Mouse (Mus musculus) limb, embryonic 13.5 days (tissue): Measurements from ENCODE around the gene Olfr286. TPM values are rescaled to one million over a fixed set of nuclear protein-coding genes. Genes with fewer than 3 reads are reported as not detected.

Source experiments
- ATAC-seq: fragments of 200-750 bp; cut with Nextera tagmentation; 2 replicates; pipeline ENCODE4 v1.8.0; 2017; ENCODE audit warnings: low read depth, moderate number of reproducible peaks, moderate TSS enrichment; ENCODE audit not compliant: low FRiP score
- H3K27ac ChIP-seq: fragments of 300-500 bp; sonication (generic); 2 replicates; pipeline ENCODE4 v1.5.1; 2015; ENCODE audit warnings: inconsistent platforms, mild to moderate bottlenecking, moderate library complexity
- H3K27me3 ChIP-seq: fragments of 300-500 bp; sonication (generic); 2 replicates; pipeline ENCODE4 v1.6.1; 2015; ENCODE audit warnings: mild to moderate bottlenecking, inconsistent platforms
- H3K36me3 ChIP-seq: fragments of 300-500 bp; sonication (generic); 2 replicates; pipeline ENCODE4 v1.6.1; 2015; ENCODE audit warnings: inconsistent platforms, mild to moderate bottlenecking, moderate library complexity
- H3K4me1 ChIP-seq: fragments of 300-500 bp; sonication (generic); 2 replicates; pipeline ENCODE4 v1.6.1; 2015; ENCODE audit warnings: inconsistent platforms
- H3K4me2 ChIP-seq: fragments of 300-500 bp; sonication (generic); replicated peaks from 2 replicates; pipeline ENCODE4 v1.6.1; 2015; ENCODE audit warnings: inconsistent platforms, mild to moderate bottlenecking, moderate library complexity
- H3K4me3 ChIP-seq: fragments of 300-500 bp; sonication (generic); 2 replicates; pipeline ENCODE4 v1.5.1; 2015; ENCODE audit warnings: moderate library complexity, mild to moderate bottlenecking, inconsistent platforms
- H3K9ac ChIP-seq: fragments of 300-500 bp; sonication (generic); 2 replicates; pipeline ENCODE4 v1.6.1; 2015; ENCODE audit warnings: mild to moderate bottlenecking, inconsistent platforms
- H3K9me3 ChIP-seq: fragments of 300-500 bp; sonication (generic); 2 replicates; pipeline ENCODE4 v1.6.1; 2016; ENCODE audit warnings: inconsistent platforms
- WGBS: fragments of 180-500 bp; shearing (Covaris S2); methylation state at CpG from one replicate; pipeline ENCODE4 v1.1.7; 2015; 5-methylcytosine and 5-hydroxymethylcytosine counted together
- polyA plus RNA-seq: library from polyadenylated mRNA; unstranded; fragments of >200 nt; fragmentation: Nextera tagmentation; extraction: Ambion mirVana; gene quantifications from 2 replicates; pipeline ENCODE4 v1.2.1, GENCODE M21; 2015

Olfr286 gene
- polyA plus RNA-seq, 1 experiment from 2014 or later, result not detected

DNA sequence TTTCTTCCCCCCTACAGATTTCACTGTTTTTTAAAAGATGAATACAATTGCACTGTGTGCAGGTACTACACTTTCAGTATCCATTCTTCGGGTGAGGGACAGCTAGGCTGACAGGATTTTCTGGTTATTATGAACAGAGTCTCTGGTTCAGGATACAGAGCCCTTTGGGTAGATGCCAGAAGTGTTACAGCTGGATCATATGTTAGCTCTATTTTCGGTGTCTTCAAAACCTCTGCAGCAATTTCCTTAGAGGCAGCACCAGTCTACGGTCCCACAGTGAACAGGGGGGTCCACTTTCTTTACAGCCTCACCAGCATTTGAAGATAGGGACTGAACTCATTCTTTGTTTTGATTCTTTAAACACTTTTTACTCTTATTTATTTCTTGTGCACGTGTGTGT, 49.8 kb downstream of the Olfr286 start:
- Histone ChIP-seq H3K9me3 (no peaks in the 10 kb centered on the region), H3K4me2 (no peak overlapping the region), H3K4me1 (peaks cover 10% of the 10 kb centered on the region), H3K4me3 (no peak overlapping the region), H3K27me3 (peaks cover 8% of the 10 kb centered on the region; the same call in 1 of the 2 replicates), H3K27ac (no peak overlapping the region), H3K9ac (no peak overlapping the region), H3K36me3 (no peaks in the 10 kb centered on the region)
- no peak for ATAC-seq
- WGBS, result 60% methylated on average over 4 of the region's 4 CpGs

DNA sequence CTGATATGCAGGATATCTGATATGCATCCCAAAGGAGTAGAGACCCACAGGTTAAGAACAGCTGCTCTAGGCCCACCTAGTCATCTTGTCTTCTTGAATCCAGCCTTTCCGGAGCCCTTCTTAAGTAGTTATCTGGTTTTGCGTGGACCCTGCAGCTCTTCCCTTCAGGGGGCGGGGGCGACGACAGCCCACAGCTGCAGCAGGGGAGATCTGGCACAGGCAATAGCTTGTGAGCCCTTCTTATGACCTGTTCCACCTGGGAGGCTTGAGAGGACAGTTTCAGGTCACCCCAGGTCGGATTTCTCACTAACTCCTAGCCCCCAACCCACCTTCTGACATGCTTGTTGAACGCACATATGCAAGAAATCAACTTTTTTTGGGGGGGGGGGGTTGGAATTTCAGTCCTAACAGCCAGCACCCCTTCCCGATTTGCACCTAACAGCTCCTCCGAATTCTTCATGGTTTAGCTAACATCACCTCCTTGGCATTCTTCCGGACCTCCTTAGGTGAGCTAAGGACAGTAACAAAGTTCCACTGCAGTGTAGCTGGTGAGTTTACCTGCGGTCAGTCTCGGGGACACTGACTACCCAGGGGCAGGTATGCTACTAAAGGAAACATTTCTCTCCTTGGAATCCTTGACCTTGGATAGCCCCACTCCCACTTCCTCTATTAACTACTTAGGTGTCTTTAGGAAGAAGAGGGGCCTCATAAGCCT, 52.2 kb downstream of the Olfr286 start:
- no peak for ATAC-seq
- Histone ChIP-seq H3K27me3 (peaks cover 20% of the 10 kb centered on the region), H3K4me3 (no peak overlapping the region), H3K36me3 (no peaks in the 10 kb centered on the region), H3K4me2 (peak overlapping the region; percentile 71; the same call in 1 of the 2 replicates), H3K4me1 (peaks cover 10% of the 10 kb centered on the region), H3K9ac (no peak overlapping the region), H3K27ac (no peak overlapping the region), H3K9me3 (no peaks in the 10 kb centered on the region)
- 69% methylated on average over 12 of the region's 12 CpGs for WGBS

DNA sequence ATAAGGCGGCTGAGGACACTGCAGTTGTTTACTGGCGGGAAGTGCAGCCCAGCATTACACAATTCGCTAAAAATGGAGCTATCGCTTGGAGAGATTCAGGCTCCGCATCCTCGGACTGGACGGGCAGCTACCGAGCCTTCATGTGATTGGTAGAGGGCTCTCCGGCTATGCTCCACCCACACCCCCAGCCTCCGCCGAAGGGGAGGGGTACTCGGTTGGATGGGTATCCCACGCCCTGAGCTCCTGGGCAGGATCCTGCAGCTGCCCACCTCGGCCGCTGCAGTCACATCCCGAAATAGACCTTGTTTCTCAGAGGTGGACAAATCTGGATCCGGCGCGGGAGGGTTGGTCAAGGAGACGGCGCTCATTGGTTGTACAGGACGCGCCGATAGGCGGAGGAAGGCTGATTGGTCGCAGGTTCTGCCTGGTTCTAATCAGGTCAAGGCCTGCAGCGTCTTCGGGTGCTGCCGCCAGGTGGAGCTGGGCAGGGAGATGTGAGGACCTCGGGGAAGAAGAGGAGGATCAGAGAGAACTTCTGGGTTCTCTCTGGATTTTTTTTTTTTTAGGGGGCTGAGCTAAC, 53.0 kb downstream of the Olfr286 start:
- H3K36me3 ChIP-seq, result no peaks in the 10 kb centered on the region
- peak overlapping the region; percentile 50; the same call in 1 of the 2 replicates for H3K9ac ChIP-seq
- H3K27ac ChIP-seq, result no peak overlapping the region
- peak overlapping the region; percentile 71 for H3K4me2 ChIP-seq
- H3K4me3 ChIP-seq, result peak overlapping the region; percentile 52
- peaks cover 10% of the 10 kb centered on the region for H3K4me1 ChIP-seq
- under 1% methylated on average over 30 of the region's 30 CpGs for WGBS
- peak; percentile 97 for ATAC-seq
- no peaks in the 10 kb centered on the region for H3K9me3 ChIP-seq
- peaks cover 26% of the 10 kb centered on the region for H3K27me3 ChIP-seq

GRCm38 (mm10) chr15:98180567-98181131, 53.6 kb downstream of the Olfr286 start:
- Histone ChIP-seq H3K27me3 (peaks cover 32% of the 10 kb centered on the region), H3K27ac (no peak overlapping the region), H3K9ac (peak overlapping the region; percentile 50; the same call in 1 of the 2 replicates), H3K36me3 (no peaks in the 10 kb centered on the region), H3K4me2 (peak overlapping the region; percentile 71), H3K9me3 (no peaks in the 10 kb centered on the region), H3K4me3 (peak overlapping the region; percentile 52), H3K4me1 (peaks cover 10% of the 10 kb centered on the region)
- no peak for ATAC-seq
- WGBS, result 7% methylated on average over 26 of the region's 26 CpGs

GRCm38 (mm10) chr15:98177320-98177719, 56.9 kb downstream of the Olfr286 start:
- Histone ChIP-seq H3K36me3 (no peaks in the 10 kb centered on the region), H3K4me2 (no peak overlapping the region), H3K9me3 (no peaks in the 10 kb centered on the region), H3K9ac (no peak overlapping the region), H3K27ac (no peak overlapping the region), H3K4me1 (peaks cover 10% of the 10 kb centered on the region), H3K27me3 (peaks cover 58% of the 10 kb centered on the region), H3K4me3 (no peak overlapping the region)
- ATAC-seq, result no peak
- 55% methylated on average over 3 of the region's 3 CpGs for WGBS

Other genes starting within 250 kb of the Olfr286 start
- gene Col2a1, start 229.8 kb downstream of the Olfr286 start, polyA plus RNA-seq, result 706 and 829 TPM in 2 replicates
- 56.0 and 56.7 TPM in 2 replicates for gene Pfkm, start 141.9 kb downstream of the Olfr286 start, polyA plus RNA-seq
- 37.0 and 38.8 TPM in 2 replicates for gene Senp1, start 140.7 kb downstream of the Olfr286 start, polyA plus RNA-seq
- gene Asb8, start 68.8 kb downstream of the Olfr286 start, polyA plus RNA-seq, result 50.7 and 51.0 TPM in 2 replicates
- gene Ccdc184, start 67.3 kb downstream of the Olfr286 start, polyA plus RNA-seq, result 0.48 and 0.60 TPM in 2 replicates
- not detected in 2 replicates for gene Olfr288, start 38.9 kb downstream of the Olfr286 start, polyA plus RNA-seq
- gene Gm44579, start 13.5 kb downstream of the Olfr286 start, polyA plus RNA-seq, result not detected in 2 replicates
- not detected in 2 replicates for gene Olfr287, start 13.4 kb downstream of the Olfr286 start, polyA plus RNA-seq
- not detected in 2 replicates for gene H1fnt, start 22.8 kb upstream of the Olfr286 start, polyA plus RNA-seq
- 0.37 and 0.47 TPM in 2 replicates for gene Zfp641, start 61.7 kb upstream of the Olfr286 start, polyA plus RNA-seq
- gene Olfr285, start 82.9 kb upstream of the Olfr286 start, polyA plus RNA-seq, result not detected in 2 replicates
- gene Olfr284, start 106.5 kb upstream of the Olfr286 start, polyA plus RNA-seq, result not detected in 2 replicates
- not detected in 2 replicates for gene Olfr283, start 146.5 kb upstream of the Olfr286 start, polyA plus RNA-seq
- not detected in 2 replicates for gene Olfr282, start 196.8 kb upstream of the Olfr286 start, polyA plus RNA-seq
- not detected in 2 replicates for gene Olfr281, start 218.1 kb upstream of the Olfr286 start, polyA plus RNA-seq
- not detected in 2 replicates for gene OR5BS1P, start 235.4 kb upstream of the Olfr286 start, polyA plus RNA-seq
- 0.19 TPM in 1 of 2 replicates, not detected in the other for gene Lalba, start 248.3 kb upstream of the Olfr286 start, polyA plus RNA-seq